Mouse (Mus musculus) lung, postnatal 0 days (tissue): ENCODE measurements at regions not wholly inside any gene's neighbourhood (a gene's known extent, or its start where the extent isn't known, plus 50 kb on each side); places are given as distances from the start of the nearest gene placed in this dataset.

Experiments
- ATAC-seq: fragments of 200-750 bp; cut with Nextera tagmentation; 2 replicates; pipeline ENCODE4 v1.8.0; 2017; ENCODE audit warnings: moderate library complexity
- DNase-seq: peaks from one replicate; pipeline ENCODE4 v3.0.0-alpha.2; 2016; ENCODE audit warnings: low spot score
- H3K27ac ChIP-seq: fragments of 300-500 bp; sonication (generic); 2 replicates; pipeline ENCODE4 v1.5.1; 2014; ENCODE audit warnings: antibody characterized with exemption, mild to moderate bottlenecking, low read length, mixed read lengths
- H3K27me3 ChIP-seq: fragments of 300-500 bp; sonication (generic); replicated peaks from 2 replicates; pipeline ENCODE4 v1.6.1; 2014; ENCODE audit warnings: low read length, mixed read lengths; ENCODE audit not compliant: insufficient read depth
- H3K36me3 ChIP-seq: fragments of 300-500 bp; sonication (generic); 2 replicates; pipeline ENCODE4 v1.6.1; 2014; ENCODE audit warnings: low read length, mixed read lengths; ENCODE audit not compliant: insufficient read depth
- H3K4me1 ChIP-seq: fragments of 300-500 bp; sonication (generic); 2 replicates; pipeline ENCODE4 v1.6.1; 2014; ENCODE audit warnings: antibody characterized with exemption, low read depth, low read length, mixed read lengths; ENCODE audit not compliant: insufficient read depth
- H3K4me2 ChIP-seq: fragments of 300-500 bp; sonication (generic); replicated peaks from 2 replicates; pipeline ENCODE4 v1.6.1; 2014; ENCODE audit warnings: low read depth, mild to moderate bottlenecking, low read length, moderate library complexity, mixed read lengths
- H3K4me3 ChIP-seq: fragments of 300-500 bp; sonication (generic); 2 replicates; pipeline ENCODE4 v1.5.1; 2014; ENCODE audit warnings: low read depth, low read length
- H3K9ac ChIP-seq: fragments of 300-500 bp; sonication (generic); replicated peaks from 2 replicates; pipeline ENCODE4 v1.6.1; 2014; ENCODE audit warnings: low read depth, mild to moderate bottlenecking
- H3K9me3 ChIP-seq: fragments of 300-500 bp; sonication (generic); 2 replicates; pipeline ENCODE4 v1.6.1; 2016; ENCODE audit warnings: low read length, mixed read lengths
- CTCF ChIP-seq: IDR thresholded peaks from 2 replicates; pipeline ENCODE4 v1.5.1; 2016; ENCODE audit warnings: antibody characterized with exemption, mild to moderate bottlenecking
- EP300 ChIP-seq: IDR thresholded peaks from 2 replicates; pipeline ENCODE4 v1.6.1; 2016; ENCODE audit warnings: antibody characterized with exemption, mild to moderate bottlenecking, control low read depth
- WGBS: fragments of 180-500 bp; shearing (Covaris S2); extraction: QIAGEN DNeasy Blood & Tissue Kit; methylation state at CpG from one replicate; pipeline ENCODE4 v1.1.7; 2014; 5-methylcytosine and 5-hydroxymethylcytosine counted together

GRCm38 (mm10) chr15:90340089-90340488 is 116.0 kb downstream of the Alg10b start:
- WGBS, result 67% methylated on average over 1 of the region's 1 CpGs
- Histone ChIP-seq H3K36me3 (no peaks in the 10 kb centered on the region), H3K4me3 (no peak overlapping the region), H3K9me3 (no peaks in the 10 kb centered on the region), H3K4me2 (no peak overlapping the region), H3K27ac (no peak overlapping the region), H3K4me1 (no peaks in the 10 kb centered on the region), H3K27me3 (no peaks in the 10 kb centered on the region), H3K9ac (no peak overlapping the region)
- ATAC-seq (no peak), DNase-seq (no peak)
- TF ChIP-seq EP300 (no peak), CTCF (no peak)

GRCm38 (mm10) chr15:90341261-90341660 is 117.2 kb downstream of the Alg10b start:
- Histone ChIP-seq H3K9ac (no peak overlapping the region), H3K4me3 (no peak overlapping the region), H3K36me3 (no peaks in the 10 kb centered on the region), H3K9me3 (no peaks in the 10 kb centered on the region), H3K27ac (no peak overlapping the region), H3K4me1 (no peaks in the 10 kb centered on the region), H3K27me3 (no peaks in the 10 kb centered on the region), H3K4me2 (no peak overlapping the region)
- 79% methylated on average over 2 of the region's 2 CpGs for WGBS
- TF ChIP-seq CTCF (no peak), EP300 (no peak)
- no peak for DNase-seq
- no peak for ATAC-seq

- ATAC-seq (no peak), DNase-seq (no peak)
- Histone ChIP-seq H3K4me1 (no peaks in the 10 kb centered on the region), H3K4me2 (no peak overlapping the region), H3K27me3 (no peaks in the 10 kb centered on the region), H3K36me3 (no peaks in the 10 kb centered on the region), H3K9me3 (no peaks in the 10 kb centered on the region), H3K9ac (no peak overlapping the region), H3K4me3 (no peak overlapping the region), H3K27ac (no peak overlapping the region)
- TF ChIP-seq CTCF, result no peak
- no peak for TF ChIP-seq EP300
- WGBS, result 51% methylated on average over 1 of the region's 1 CpGs
These were observed 119.7 kb downstream of the Alg10b start for GRCm38 (mm10) chr15:90343771-90344170.

GRCm38 (mm10) chr15:90344956-90345355 is 120.8 kb downstream of the Alg10b start:
- no peak for DNase-seq
- H3K27ac ChIP-seq, result no peak overlapping the region
- H3K9ac ChIP-seq, result no peak overlapping the region
- H3K27me3 ChIP-seq, result no peaks in the 10 kb centered on the region
- H3K9me3 ChIP-seq, result no peaks in the 10 kb centered on the region
- ATAC-seq, result no peak
- no peak for TF ChIP-seq EP300
- no peak for TF ChIP-seq CTCF
- no peak overlapping the region for H3K4me2 ChIP-seq
- no peaks in the 10 kb centered on the region for H3K36me3 ChIP-seq
- WGBS, result 61% methylated on average over 4 of the region's 4 CpGs
- H3K4me3 ChIP-seq, result no peak overlapping the region
- H3K4me1 ChIP-seq, result no peaks in the 10 kb centered on the region

GRCm38 (mm10) chr15:90346162-90346561 is 122.1 kb downstream of the Alg10b start:
- no peak for TF ChIP-seq EP300
- no peak for TF ChIP-seq CTCF
- Histone ChIP-seq H3K4me1 (no peaks in the 10 kb centered on the region), H3K9me3 (no peaks in the 10 kb centered on the region), H3K27me3 (no peaks in the 10 kb centered on the region), H3K27ac (no peak overlapping the region), H3K9ac (no peak overlapping the region), H3K36me3 (no peaks in the 10 kb centered on the region), H3K4me3 (no peak overlapping the region), H3K4me2 (no peak overlapping the region)
- 24% methylated on average over 9 of the region's 9 CpGs for WGBS
- no peak for ATAC-seq
- DNase-seq, result no peak

- DNase-seq, result no peak
- 57% methylated on average over 9 of the region's 9 CpGs for WGBS
- Histone ChIP-seq H3K4me1 (no peaks in the 10 kb centered on the region), H3K9me3 (no peaks in the 10 kb centered on the region), H3K36me3 (no peaks in the 10 kb centered on the region), H3K4me3 (no peak overlapping the region), H3K4me2 (no peak overlapping the region), H3K27ac (no peak overlapping the region), H3K9ac (no peak overlapping the region), H3K27me3 (no peaks in the 10 kb centered on the region)
- ATAC-seq, result no peak
- TF ChIP-seq EP300, result no peak
These were observed 122.6 kb downstream of the Alg10b start for GRCm38 (mm10) chr15:90346757-90347156.

GRCm38 (mm10) chr15:90351898-90352297 is 127.8 kb downstream of the Alg10b start:
- H3K4me2 ChIP-seq, result no peak overlapping the region
- no peaks in the 10 kb centered on the region for H3K4me1 ChIP-seq
- H3K27ac ChIP-seq, result no peak overlapping the region
- no peak for DNase-seq
- no peak overlapping the region for H3K9ac ChIP-seq
- H3K27me3 ChIP-seq, result no peaks in the 10 kb centered on the region
- ATAC-seq, result no peak
- no peak for TF ChIP-seq CTCF
- no peak for TF ChIP-seq EP300
- no peaks in the 10 kb centered on the region for H3K9me3 ChIP-seq
- H3K36me3 ChIP-seq, result no peaks in the 10 kb centered on the region
- 75% methylated on average over 3 of the region's 3 CpGs for WGBS
- H3K4me3 ChIP-seq, result no peak overlapping the region
